Mouse (Mus musculus) retina, postnatal 7 days (tissue): Measurements from ENCODE around the gene Pnpla1.

ENCODE experiments used
- DNase-seq: peaks from one replicate; pipeline ENCODE4 v3.0.0-alpha.2; 2012; ENCODE audit warnings: low read depth, low spot score

Pnpla1 gene

GRCm38 (mm10) chr17:28922096-28922495, 63.9 kb downstream of the Pnpla1 start:
- DNase-seq, result no peak

DNA sequence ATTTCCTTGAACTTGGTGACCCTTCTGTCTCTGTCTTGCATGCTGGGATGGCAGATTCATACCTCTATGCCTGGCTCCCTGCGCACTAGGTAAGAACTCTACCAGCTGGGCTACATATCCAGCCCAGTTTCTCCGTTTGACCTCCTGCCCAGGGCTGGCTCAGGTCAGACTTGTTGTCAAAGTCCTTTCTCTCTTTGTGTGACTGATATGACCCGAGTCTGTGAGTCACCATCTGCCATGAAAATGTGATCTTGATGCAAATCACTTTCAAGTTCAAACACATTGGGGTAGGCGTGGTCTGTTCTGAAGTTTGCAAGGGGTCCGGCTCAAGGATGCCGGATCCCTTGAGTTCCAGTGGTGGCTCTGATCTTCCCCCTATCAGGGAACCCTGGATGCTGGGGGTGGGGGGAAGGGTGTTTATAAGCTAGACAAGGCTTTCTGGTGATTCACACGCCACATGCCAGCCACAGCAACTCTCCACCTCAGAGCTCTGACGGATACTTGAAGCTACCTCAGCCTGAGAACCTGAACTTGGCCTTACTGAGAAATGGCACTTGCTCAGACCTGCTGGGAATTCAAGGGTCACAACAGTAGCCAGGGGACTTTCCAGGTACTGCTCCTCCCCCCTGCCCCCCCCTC, 66.9 kb downstream of the Pnpla1 start:
- no peak for DNase-seq

- peak; percentile 70 for DNase-seq
These were observed 68.2 kb downstream of the Pnpla1 start for GRCm38 (mm10) chr17:28926380-28926779.

DNA sequence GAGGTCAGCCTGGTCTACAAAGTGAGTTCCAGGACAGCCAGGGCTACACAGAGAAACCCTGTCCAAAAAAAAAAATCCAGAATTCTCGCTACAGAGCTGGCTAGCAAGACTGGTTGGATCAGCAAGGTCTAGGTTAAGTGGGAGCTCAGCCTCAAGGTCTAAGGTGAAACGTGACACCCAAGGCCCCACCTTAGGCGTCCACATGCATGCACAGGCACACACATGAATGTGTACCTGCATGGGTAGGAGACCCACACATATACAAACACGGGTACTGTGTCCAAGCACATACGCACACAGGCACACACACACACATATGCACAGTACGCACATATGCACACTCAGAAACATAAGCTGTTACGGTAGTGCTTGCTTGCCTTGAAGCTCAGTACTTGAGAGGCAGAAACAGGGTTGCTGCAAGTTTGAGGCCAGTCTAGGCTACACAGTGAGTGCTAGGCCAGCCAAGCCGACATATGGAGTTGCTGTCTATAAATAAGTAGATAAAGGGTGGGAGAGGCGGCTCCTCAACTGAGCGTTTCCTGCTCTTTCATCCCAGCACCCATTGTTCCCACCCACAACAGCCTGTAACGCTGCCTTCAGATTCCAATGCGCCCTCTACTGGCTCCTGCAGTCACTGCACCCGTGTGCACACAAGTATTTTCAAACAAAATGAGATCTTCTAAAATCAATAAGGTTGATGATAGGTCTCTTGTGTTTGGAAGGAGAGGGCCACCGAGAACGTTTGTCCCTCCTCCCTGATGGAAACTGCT, 68.8 kb downstream of the Pnpla1 start:
- no peak for DNase-seq

- DNase-seq, result no peak
These were observed 69.8 kb downstream of the Pnpla1 start for GRCm38 (mm10) chr17:28928004-28928403.

DNA sequence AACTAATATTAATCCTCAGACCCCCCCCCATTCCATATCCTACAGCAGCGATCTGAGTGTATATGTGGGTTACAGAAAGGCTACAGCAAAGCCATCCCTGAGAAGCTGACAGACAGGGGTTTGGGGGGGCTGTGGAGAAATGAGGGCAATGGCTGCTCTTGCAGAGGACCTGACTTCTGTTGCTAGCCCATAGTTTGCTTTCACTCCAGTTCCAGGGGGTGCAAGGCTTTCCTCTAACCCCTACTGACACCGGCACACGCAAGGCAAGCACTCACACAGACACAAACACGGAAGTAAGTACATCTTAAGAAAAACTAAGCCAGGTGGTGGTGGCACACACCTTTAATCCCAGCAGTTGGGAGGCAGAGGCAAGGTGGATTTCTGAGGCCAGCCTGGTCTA, 71.2 kb downstream of the Pnpla1 start:
- no peak for DNase-seq

DNA sequence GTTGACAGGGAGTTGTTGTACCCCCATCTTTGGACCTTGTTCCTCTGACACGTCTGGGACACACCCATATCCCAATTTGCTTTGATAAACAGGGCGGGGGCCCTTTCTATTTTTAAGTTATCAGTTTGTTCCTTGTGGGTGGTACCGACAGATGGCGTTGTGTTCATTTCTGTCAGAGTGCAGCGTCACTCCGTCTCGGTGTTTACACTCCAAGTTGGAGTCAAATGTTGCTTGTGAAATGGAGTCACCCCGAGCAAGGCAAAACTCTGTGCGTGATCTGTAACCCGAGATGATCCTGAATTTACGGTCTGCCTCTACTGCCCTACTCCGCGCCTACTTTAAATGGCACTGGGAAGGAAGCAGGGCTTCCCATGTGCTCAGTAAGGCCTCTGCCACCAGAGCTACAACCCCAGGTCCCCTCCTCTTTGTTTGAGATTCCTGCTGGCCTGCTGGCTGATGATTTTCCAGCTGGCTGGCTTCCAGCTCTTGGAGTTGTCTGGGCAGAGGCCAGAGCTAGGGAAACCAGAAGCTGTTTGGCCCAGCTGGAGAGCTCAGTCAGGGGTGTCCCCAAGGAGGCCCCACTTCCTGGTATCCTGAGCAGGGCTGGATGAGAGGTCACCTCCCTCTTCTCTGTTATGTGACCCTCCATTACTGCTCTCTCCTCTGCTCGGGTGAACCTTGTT, 72.3 kb downstream of the Pnpla1 start:
- DNase-seq, result no peak

- DNase-seq, result no peak
These were observed 73.4 kb downstream of the Pnpla1 start for GRCm38 (mm10) chr17:28931436-28932211.

- no peak for DNase-seq
These were observed 74.1 kb downstream of the Pnpla1 start for GRCm38 (mm10) chr17:28932274-28932673.

GRCm38 (mm10) chr17:28934120-28934916, 76.1 kb downstream of the Pnpla1 start:
- no peak for DNase-seq

DNA sequence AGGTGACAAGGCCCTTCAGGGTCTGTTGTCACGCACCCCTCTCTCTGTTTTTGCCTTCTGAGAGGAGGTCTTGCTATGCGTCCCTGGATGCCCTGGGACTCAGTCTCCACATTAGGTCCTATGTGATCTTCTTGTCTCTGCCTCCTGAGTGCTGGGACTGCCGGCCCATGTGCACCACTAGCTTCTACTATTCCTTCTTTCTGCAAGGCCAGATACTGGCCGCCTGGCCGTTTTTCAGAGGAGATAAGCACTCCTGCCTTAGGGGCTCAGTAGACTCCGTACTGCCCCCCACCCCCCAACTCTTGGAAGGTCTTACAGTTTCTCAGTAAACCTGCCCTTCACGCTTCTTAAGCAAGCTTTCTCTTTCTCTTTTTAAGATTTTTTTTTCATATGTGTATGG, 77.9 kb downstream of the Pnpla1 start:
- DNase-seq, result no peak

DNA sequence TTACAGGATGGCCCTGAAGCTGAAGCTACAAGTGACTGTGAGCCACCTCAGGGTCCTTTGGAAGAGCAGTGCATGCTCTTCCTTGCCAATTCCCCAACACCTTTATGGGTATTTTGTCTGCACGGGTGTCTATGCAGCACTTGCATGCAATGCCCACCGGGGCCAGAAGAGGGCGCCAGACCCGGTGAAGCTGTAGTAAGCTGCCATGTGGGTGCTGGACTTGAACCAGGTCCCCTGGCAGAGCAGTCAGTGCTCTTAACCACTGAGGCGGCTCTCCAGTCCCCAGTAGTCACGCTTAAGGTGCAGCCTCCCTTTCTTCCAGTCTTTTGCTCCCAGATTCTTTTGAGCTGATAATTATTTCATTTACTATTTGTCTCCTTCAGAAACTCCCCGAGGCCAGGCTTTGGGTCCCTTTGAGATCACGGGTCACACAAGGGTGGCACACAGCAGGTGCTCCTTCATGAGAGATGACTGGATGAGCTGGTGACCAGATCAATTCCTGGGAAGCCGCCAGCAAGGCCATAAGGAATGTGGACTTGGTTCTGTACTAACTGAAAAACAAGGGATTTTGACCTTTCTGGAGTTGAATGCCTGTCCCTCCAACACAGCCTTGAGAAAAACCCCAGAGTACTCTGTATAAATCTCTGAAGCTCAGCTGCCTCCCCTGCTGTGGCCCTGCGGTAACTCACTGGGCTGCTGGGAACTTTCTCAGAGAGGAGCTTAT, 78.6 kb downstream of the Pnpla1 start:
- no peak for DNase-seq
